In the genomic region with DNA sequence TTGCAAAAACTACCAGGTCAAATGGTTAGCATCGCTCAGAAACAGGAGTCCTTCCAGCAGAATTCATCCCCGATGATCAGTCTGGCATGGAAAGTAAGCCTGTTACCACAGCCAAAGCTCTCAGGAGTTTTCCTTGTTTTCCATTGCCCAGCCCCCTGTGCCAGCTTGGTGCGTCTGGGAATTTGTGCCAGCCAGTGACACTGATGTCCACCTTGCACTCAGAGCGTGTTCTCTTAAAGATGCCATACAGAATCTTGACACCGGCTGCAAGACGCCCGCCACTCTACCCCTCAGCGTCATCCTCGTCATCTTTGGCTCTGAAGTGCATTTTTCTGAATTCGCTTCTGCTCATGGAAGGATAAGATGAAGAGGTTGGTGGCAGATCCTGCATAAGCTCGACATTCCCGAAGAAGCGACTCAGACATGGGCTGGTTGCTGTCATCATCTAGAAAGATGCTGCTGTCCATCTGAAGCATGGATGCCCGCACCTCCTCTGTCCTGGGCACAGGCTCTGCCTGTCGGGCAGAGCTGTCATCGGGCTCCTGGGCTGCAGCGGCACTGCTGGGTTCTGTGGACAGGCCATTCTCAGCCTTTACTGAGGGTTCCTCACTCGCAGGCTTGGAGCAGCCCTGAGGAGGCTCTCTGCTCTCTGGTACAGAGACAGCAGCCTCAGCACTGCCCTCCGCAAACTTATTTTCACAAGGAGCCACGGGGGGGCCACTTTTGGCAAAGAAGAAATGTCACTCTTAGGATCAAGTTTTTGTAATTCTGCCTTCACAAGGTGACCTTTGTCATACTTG, we compare ENCODE assay signal across 8 mouse cellular contexts. TPM values are rescaled to one million over a fixed set of nuclear protein-coding genes. Genes with fewer than 3 reads are reported as not detected.
DNase-seq lines count a peak whose midpoint lies in the region; ATAC-seq and TF ChIP-seq lines count a peak whose summit lies in the region.

No protein-coding gene starts in this region.

- no peaks in the 10 kb centered on the region for H3K4me1 ChIP-seq in ES-Bruce4 (ENCODE audit: control insufficient read depth, insufficient read depth, low read length)
- peaks cover 22% of the 10 kb centered on the region for H3K4me1 ChIP-seq in forebrain, embryonic 10.5 days
- no peaks in the 10 kb centered on the region for H3K4me1 ChIP-seq in intestine, postnatal 0 days (replicated peaks; ENCODE audit: control insufficient read depth, insufficient read depth, low read length)
- no peaks in the 10 kb centered on the region for H3K4me1 ChIP-seq in neural tube, embryonic 14.5 days (ENCODE audit: control insufficient read depth, insufficient read depth, low read length)

- 54% methylated on average over 20 of the region's 20 CpGs for WGBS in forebrain, embryonic 10.5 days
- WGBS in intestine, postnatal 0 days: 61% methylated on average over 20 of the region's 20 CpGs
- 52% methylated on average over 20 of the region's 20 CpGs for WGBS in neural tube, embryonic 14.5 days

- no peak overlapping the region; the same call in 1 of the 2 replicates for H3K9ac ChIP-seq in ES-Bruce4 (ENCODE audit: low read depth, poor library complexity, severe bottlenecking)
- no peak overlapping the region for H3K9ac ChIP-seq in intestine, postnatal 0 days (ENCODE audit: low read depth, low read length)
- H3K9ac ChIP-seq in neural tube, embryonic 14.5 days (replicated peaks; ENCODE audit: low read depth, low read length): no peak overlapping the region

- H3K27ac ChIP-seq in gastrocnemius, adult 2 months: peak overlapping the region; percentile 80
- no peak overlapping the region for H3K27ac ChIP-seq in ES-Bruce4 (ENCODE audit: insufficient read depth, low read length)
- H3K27ac ChIP-seq in forebrain, embryonic 10.5 days: no peak overlapping the region
- H3K27ac ChIP-seq in intestine, postnatal 0 days (ENCODE audit: low read depth, low read length): no peak overlapping the region
- H3K27ac ChIP-seq in neural tube, embryonic 14.5 days (ENCODE audit: low read depth, low read length): no peak overlapping the region

- peak overlapping the region; percentile 82 for H3K4me3 ChIP-seq in gastrocnemius, adult 2 months
- peak overlapping the region; percentile 80; the same call in 1 of the 2 replicates for H3K4me3 ChIP-seq in ES-Bruce4 (ENCODE audit: low read depth, low read length)
- H3K4me3 ChIP-seq in forebrain, embryonic 10.5 days: peak overlapping the region; percentile 55
- no peak overlapping the region for H3K4me3 ChIP-seq in intestine, postnatal 0 days (ENCODE audit: low read depth, low read length)
- no peak overlapping the region; the same call in 1 of the 2 replicates for H3K4me3 ChIP-seq in neural tube, embryonic 14.5 days (ENCODE audit: low read depth, low read length)

- no peak for ATAC-seq in intestine, postnatal 0 days
- no peak for ATAC-seq in neural tube, embryonic 14.5 days (ENCODE audit: low read depth)

- no peaks in the 10 kb centered on the region for H3K36me3 ChIP-seq in ES-Bruce4 (ENCODE audit: control insufficient read depth, insufficient read depth, low read length, poor library complexity, severe bottlenecking)
- no peaks in the 10 kb centered on the region for H3K36me3 ChIP-seq in forebrain, embryonic 10.5 days (replicated peaks)
- H3K36me3 ChIP-seq in intestine, postnatal 0 days (ENCODE audit: control insufficient read depth, insufficient read depth): no peaks in the 10 kb centered on the region
- no peaks in the 10 kb centered on the region for H3K36me3 ChIP-seq in neural tube, embryonic 14.5 days (ENCODE audit: control insufficient read depth, insufficient read depth, low read length)

- DNase-seq in gastrocnemius, adult 2 months: peak; percentile 45
- DNase-seq in gastrocnemius, postnatal 14 days: no peak
- no peak for DNase-seq in forebrain, embryonic 10.5 days (ENCODE audit: extremely low spot score, low spot score)
- DNase-seq in urinary bladder, postnatal 10 days (ENCODE audit: low spot score): no peak
- no peak for DNase-seq in left cerebral cortex, postnatal 36 days (ENCODE audit: low spot score in 2 of 2)

- TF ChIP-seq POLR2A in ES-Bruce4 (IDR thresholded peaks at IDR 0.05; ENCODE audit: insufficient read depth, low read length): no peak

- peak overlapping the region; percentile 74 for H3K4me2 ChIP-seq in intestine, postnatal 0 days (replicated peaks; ENCODE audit: low read depth)
- peak overlapping the region; percentile 50 for H3K4me2 ChIP-seq in neural tube, embryonic 14.5 days (ENCODE audit: low read depth, low read length)

- 0 out of 2 replicates have a peak, but pooled peaks have one; percentile 0 for TF ChIP-seq CTCF in gastrocnemius, adult 2 months (IDR thresholded peaks at IDR 0.05)
- no peak for TF ChIP-seq CTCF in ES-Bruce4 (IDR thresholded peaks at IDR 0.05; ENCODE audit: low read depth, low read length)
- no peak; the same call in 1 of the 2 replicates for TF ChIP-seq CTCF in intestine, postnatal 0 days (IDR thresholded peaks at IDR 0.05; ENCODE audit: low read depth)

- intact Hi-C loops in gastrocnemius, adult 2 months (cut with DNase I): no loop called here
- intact Hi-C loops in gastrocnemius, postnatal 14 days (cut with DNase I; ENCODE audit: low total_unique reads): no loop called here
- intact Hi-C loops in left cerebral cortex, postnatal 36 days (cut with DNase I): loop anchor here (5.0 kb wide), 1 partner anchor 145 kb away; no protein-coding TSS in a partner anchor

- no peaks in the 10 kb centered on the region for H3K9me3 ChIP-seq in ES-Bruce4 (replicated peaks; ENCODE audit: control insufficient read depth, insufficient read depth, low read length, poor library complexity, severe bottlenecking)
- H3K9me3 ChIP-seq in forebrain, embryonic 10.5 days: no peaks in the 10 kb centered on the region
- no peaks in the 10 kb centered on the region for H3K9me3 ChIP-seq in intestine, postnatal 0 days (ENCODE audit: control insufficient read depth)
- no peaks in the 10 kb centered on the region for H3K9me3 ChIP-seq in neural tube, embryonic 14.5 days (ENCODE audit: control insufficient read depth, low read length)

- H3K27me3 ChIP-seq in ES-Bruce4 (ENCODE audit: control insufficient read depth, insufficient read depth, low read length, poor library complexity, severe bottlenecking): no peaks in the 10 kb centered on the region
- H3K27me3 ChIP-seq in forebrain, embryonic 10.5 days (ENCODE audit: poor library complexity, severe bottlenecking): peaks cover 46% of the 10 kb centered on the region
- no peaks in the 10 kb centered on the region for H3K27me3 ChIP-seq in intestine, postnatal 0 days (replicated peaks; ENCODE audit: control insufficient read depth, insufficient read depth, low read length)
- no peaks in the 10 kb centered on the region; the same call in 1 of the 2 replicates for H3K27me3 ChIP-seq in neural tube, embryonic 14.5 days (ENCODE audit: control insufficient read depth, insufficient read depth, low read length)

- no peak for TF ChIP-seq EP300 in ES-Bruce4 (IDR thresholded peaks at IDR 0.05; ENCODE audit: insufficient read depth, low read depth, low read length)

RNA-seq across cellular contexts. Expression of gene Gm12248, which starts 4.1 kb away (rescaled TPM):
- total RNA-seq in gastrocnemius, adult 2 months (2021): not detected
- not detected for total RNA-seq in gastrocnemius, postnatal 14 days (2021)
- not detected in 2 replicates for polyA plus RNA-seq in ES-Bruce4 (2011; ENCODE audit: insufficient read depth, insufficient read length, low read depth, missing spikeins)
- polyA plus RNA-seq in forebrain, embryonic 10.5 days (2016; fragmentation: Nextera tagmentation; extraction: Ambion mirVana): not detected in 2 replicates
- polyA plus RNA-seq in intestine, postnatal 0 days (2015; fragmentation: Nextera tagmentation; extraction: Ambion mirVana): not detected in 2 replicates
- polyA plus RNA-seq in neural tube, embryonic 14.5 days (2014; fragmentation: Nextera tagmentation; extraction: Ambion mirVana): not detected in 2 replicates
- total RNA-seq in left cerebral cortex, postnatal 36 days (2021): not detected

RNA-seq across cellular contexts. Expression of gene Cnot8, which starts 6.9 kb away (rescaled TPM):
- total RNA-seq in gastrocnemius, adult 2 months (2021): 10 to 100 TPM; 28.4 to 38.0 TPM
- 10 to 100 TPM; 31.3 to 32.1 TPM for total RNA-seq in gastrocnemius, postnatal 14 days (2021)
- 98.9 and 102 TPM in 2 replicates for polyA plus RNA-seq in ES-Bruce4 (2011; ENCODE audit: insufficient read depth, insufficient read length, low read depth, missing spikeins)
- 90.9 and 96.1 TPM in 2 replicates for polyA plus RNA-seq in forebrain, embryonic 10.5 days (2016; fragmentation: Nextera tagmentation; extraction: Ambion mirVana)
- 43.2 and 46.2 TPM in 2 replicates for polyA plus RNA-seq in intestine, postnatal 0 days (2015; fragmentation: Nextera tagmentation; extraction: Ambion mirVana)
- polyA plus RNA-seq in neural tube, embryonic 14.5 days (2014; fragmentation: Nextera tagmentation; extraction: Ambion mirVana): 107 and 112 TPM in 2 replicates
- total RNA-seq in left cerebral cortex, postnatal 36 days (2021): 10 to 100 TPM; 51.9 to 58.0 TPM

Comparison
In these comparisons a context has a peak if more than half of its experiments do, and no peak if none do; other contexts are left out.
1. H3K4me3 ChIP-seq: peak in gastrocnemius, adult 2 months (single experiment), ES-Bruce4 (single experiment) and forebrain, embryonic 10.5 days (single experiment); none in intestine, postnatal 0 days (single experiment) and neural tube, embryonic 14.5 days (single experiment).